18 mouse cellular contexts compared by ENCODE assay signal in genomic region chr5:131075795-131076194, GRCm38 (mm10).
DNase-seq lines count a peak whose midpoint lies in the region; ATAC-seq and TF ChIP-seq lines count a peak whose summit lies in the region.
"Had no signal": no experiment of that assay in that cellular context is flagged by ENCODE, and none has a peak within 500 bp of the region (broad histone marks: within the 10 kb centered on the region; RNA-seq: fewer than 3 reads in every experiment).

No protein-coding gene starts in this region.

- WGBS in lung, embryonic 14.5 days = 90% methylated on average over 7 of the region's 7 CpGs
- WGBS in neural tube, embryonic 15.5 days = 92% methylated on average over 7 of the region's 7 CpGs
- WGBS in kidney, adult 2 months = 93% methylated on average over 7 of the region's 7 CpGs

- no peak for DNase-seq in lung, embryonic 14.5 days
- DNase-seq in lung, postnatal 4 days = no peak
- DNase-seq in ES-CJ7 (ENCODE audit: low read depth, low spot score) (peak; percentile 19), R1 (ENCODE audit: low read depth, low spot score) (peak; percentile 47)
- DNase-seq in kidney, adult 2 months = no peak
- DNase-seq: adrenal gland, adult 8-10 months; adrenal gland, postnatal 36 days; cerebellum, adult 2 months; cerebellum, postnatal 10 days; gastrocnemius, postnatal 14 days; heart, adult 2 months had no signal

- no peak for ATAC-seq in lung, embryonic 14.5 days (ENCODE audit: insufficient read depth)
- ATAC-seq in neural tube, embryonic 15.5 days (ENCODE audit: low FRiP score) = no peak
- ATAC-seq: forebrain, embryonic 16.5 days had no signal

- no peak overlapping the region for H3K9ac ChIP-seq in lung, embryonic 14.5 days
- no peak overlapping the region for H3K9ac ChIP-seq in neural tube, embryonic 15.5 days (replicated peaks)
- H3K9ac ChIP-seq: embryonic facial prominence, embryonic 12.5 days; heart, embryonic 15.5 days; hindbrain, embryonic 14.5 days had no signal

- no peak overlapping the region for H3K4me3 ChIP-seq in lung, embryonic 14.5 days (ENCODE audit: low read depth, low read length)
- H3K4me3 ChIP-seq in neural tube, embryonic 15.5 days (replicated peaks) = no peak overlapping the region
- H3K4me3 ChIP-seq in kidney, adult 2 months (ENCODE audit: insufficient read depth, low read depth, low read length) = no peak overlapping the region
- H3K4me3 ChIP-seq: embryonic facial prominence, embryonic 12.5 days; heart, adult 2 months; heart, embryonic 15.5 days; hindbrain, embryonic 10.5 days had no signal

- H3K27ac ChIP-seq in lung, embryonic 14.5 days (ENCODE audit: low read depth) = no peak overlapping the region
- no peak overlapping the region for H3K27ac ChIP-seq in neural tube, embryonic 15.5 days (replicated peaks)
- no peak overlapping the region for H3K27ac ChIP-seq in kidney, adult 2 months (ENCODE audit: insufficient read depth, low read depth, low read length)
- H3K27ac ChIP-seq: embryonic facial prominence, embryonic 12.5 days; heart, adult 2 months; heart, embryonic 15.5 days; hindbrain, embryonic 10.5 days; hindbrain, embryonic 14.5 days had no signal

- H3K4me1 ChIP-seq in lung, embryonic 14.5 days (ENCODE audit: insufficient read depth) = no peaks in the 10 kb centered on the region
- H3K4me1 ChIP-seq in neural tube, embryonic 15.5 days = no peaks in the 10 kb centered on the region; the same call in 1 of the 2 replicates
- H3K4me1 ChIP-seq in kidney, adult 2 months (ENCODE audit: control insufficient read depth, insufficient read depth, low read length) = no peaks in the 10 kb centered on the region
- H3K4me1 ChIP-seq: embryonic facial prominence, embryonic 12.5 days; heart, embryonic 15.5 days; hindbrain, embryonic 10.5 days had no signal

- peak; percentile 13; the same call in 1 of the 2 replicates for TF ChIP-seq CTCF in lung, embryonic 14.5 days (IDR thresholded peaks at IDR 0.05; ENCODE audit: low read depth)
- TF ChIP-seq CTCF in kidney, adult 2 months (conservative IDR thresholded peaks at IDR 0.05; ENCODE audit: insufficient read depth, insufficient read length, low read depth, low read length) = no peak

- H3K9me3 ChIP-seq in lung, embryonic 14.5 days (ENCODE audit: low read depth, low read length) = no peaks in the 10 kb centered on the region
- no peaks in the 10 kb centered on the region for H3K9me3 ChIP-seq in neural tube, embryonic 15.5 days (replicated peaks)
- H3K9me3 ChIP-seq: embryonic facial prominence, embryonic 12.5 days; heart, embryonic 15.5 days; hindbrain, embryonic 10.5 days had no signal

- no peak for TF ChIP-seq POLR2A in kidney, adult 2 months (IDR thresholded peaks at IDR 0.05; ENCODE audit: low read depth, low read length)

- H3K4me2 ChIP-seq in lung, embryonic 14.5 days = no peak overlapping the region
- H3K4me2 ChIP-seq in neural tube, embryonic 15.5 days = no peak overlapping the region
- H3K4me2 ChIP-seq: embryonic facial prominence, embryonic 12.5 days; heart, embryonic 11.5 days; heart, embryonic 15.5 days; hindbrain, embryonic 14.5 days had no signal

- no peaks in the 10 kb centered on the region for H3K36me3 ChIP-seq in lung, embryonic 14.5 days (ENCODE audit: insufficient read depth)
- H3K36me3 ChIP-seq in neural tube, embryonic 15.5 days = no peaks in the 10 kb centered on the region
- no peaks in the 10 kb centered on the region for H3K36me3 ChIP-seq in kidney, adult 2 months (ENCODE audit: control insufficient read depth, insufficient read depth, low read length)
- H3K36me3 ChIP-seq: embryonic facial prominence, embryonic 12.5 days; heart, embryonic 15.5 days; hindbrain, embryonic 10.5 days had no signal

- no peaks in the 10 kb centered on the region for H3K27me3 ChIP-seq in lung, embryonic 14.5 days (ENCODE audit: insufficient read depth, low read length)
- H3K27me3 ChIP-seq in neural tube, embryonic 15.5 days (replicated peaks) = no peaks in the 10 kb centered on the region
- no peaks in the 10 kb centered on the region for H3K27me3 ChIP-seq in kidney, adult 2 months (replicated peaks; ENCODE audit: control insufficient read depth, insufficient read depth, low read length)
- H3K27me3 ChIP-seq: embryonic facial prominence, embryonic 12.5 days; heart, embryonic 15.5 days had no signal

Comparison
In these comparisons a context has a peak if more than half of its experiments do, and no peak if none do; other contexts are left out.
1. DNase-seq: peak in ES-CJ7 (single experiment) and R1 (single experiment); none in lung, embryonic 14.5 days (single experiment), lung, postnatal 4 days (0 of 2) and kidney, adult 2 months (single experiment).